Mouse (Mus musculus): ENCODE results near the gene Kcnq1. TPM values are rescaled to one million over a fixed set of nuclear protein-coding genes. Genes with fewer than 3 reads are reported as not detected.

The Kcnq1 gene
- total RNA-seq, 2 experiments from 2014 or later = 0.89 to 1.3 TPM

DNA sequence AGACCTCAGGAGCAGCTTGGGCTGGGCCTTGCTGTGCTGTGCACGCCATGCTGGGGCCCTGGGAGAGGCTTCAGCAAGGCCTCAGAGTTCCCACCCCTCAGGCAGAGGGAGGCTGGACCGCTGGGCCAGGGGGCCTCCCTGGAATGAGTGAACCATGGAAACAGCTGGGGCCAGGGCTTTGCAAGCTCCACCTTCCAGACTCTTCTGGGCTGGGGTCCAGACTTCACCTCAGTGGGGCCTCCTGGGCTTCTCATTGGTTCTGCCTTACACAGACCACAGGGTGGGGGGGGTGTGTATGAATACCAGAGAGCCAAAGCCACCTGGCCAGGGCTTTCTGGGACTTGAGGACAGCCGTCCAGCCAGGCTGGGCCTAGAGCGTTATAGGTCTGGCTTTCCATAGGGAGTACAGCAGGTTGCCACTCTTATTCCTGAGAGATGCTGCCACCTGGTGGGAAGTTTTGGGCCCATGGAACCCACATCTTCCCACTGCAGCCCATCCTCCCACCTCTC, 19.0 kb upstream of the Kcnq1 start:
- peak in 1 of 2 experiments; percentile 45 for DNase-seq (ENCODE audit: extremely low spot score in 1 of 2, low spot score in 1 of 2)

DNA sequence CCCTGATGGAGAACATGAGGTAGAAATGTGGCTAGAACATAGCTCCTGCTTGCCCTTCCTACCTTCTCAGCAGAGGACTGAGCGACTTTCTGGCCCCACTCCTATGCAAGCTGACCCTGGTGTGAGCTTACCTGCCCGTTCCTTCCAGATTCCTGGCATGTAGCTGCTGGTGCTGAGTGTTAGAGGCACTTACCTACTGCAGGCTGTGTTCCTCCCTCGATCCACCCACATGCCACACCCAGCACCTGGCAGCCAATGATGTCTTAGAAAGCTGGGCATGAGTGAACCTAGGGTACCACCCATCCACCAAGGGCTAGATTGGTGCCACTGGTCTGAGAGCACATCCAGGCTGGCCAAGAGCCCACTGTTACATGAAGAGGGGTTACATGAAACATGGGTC, 12.3 kb upstream of the Kcnq1 start:
- DNase-seq (ENCODE audit: extremely low spot score in 1 of 2, low spot score in 1 of 2) = no peak

DNA sequence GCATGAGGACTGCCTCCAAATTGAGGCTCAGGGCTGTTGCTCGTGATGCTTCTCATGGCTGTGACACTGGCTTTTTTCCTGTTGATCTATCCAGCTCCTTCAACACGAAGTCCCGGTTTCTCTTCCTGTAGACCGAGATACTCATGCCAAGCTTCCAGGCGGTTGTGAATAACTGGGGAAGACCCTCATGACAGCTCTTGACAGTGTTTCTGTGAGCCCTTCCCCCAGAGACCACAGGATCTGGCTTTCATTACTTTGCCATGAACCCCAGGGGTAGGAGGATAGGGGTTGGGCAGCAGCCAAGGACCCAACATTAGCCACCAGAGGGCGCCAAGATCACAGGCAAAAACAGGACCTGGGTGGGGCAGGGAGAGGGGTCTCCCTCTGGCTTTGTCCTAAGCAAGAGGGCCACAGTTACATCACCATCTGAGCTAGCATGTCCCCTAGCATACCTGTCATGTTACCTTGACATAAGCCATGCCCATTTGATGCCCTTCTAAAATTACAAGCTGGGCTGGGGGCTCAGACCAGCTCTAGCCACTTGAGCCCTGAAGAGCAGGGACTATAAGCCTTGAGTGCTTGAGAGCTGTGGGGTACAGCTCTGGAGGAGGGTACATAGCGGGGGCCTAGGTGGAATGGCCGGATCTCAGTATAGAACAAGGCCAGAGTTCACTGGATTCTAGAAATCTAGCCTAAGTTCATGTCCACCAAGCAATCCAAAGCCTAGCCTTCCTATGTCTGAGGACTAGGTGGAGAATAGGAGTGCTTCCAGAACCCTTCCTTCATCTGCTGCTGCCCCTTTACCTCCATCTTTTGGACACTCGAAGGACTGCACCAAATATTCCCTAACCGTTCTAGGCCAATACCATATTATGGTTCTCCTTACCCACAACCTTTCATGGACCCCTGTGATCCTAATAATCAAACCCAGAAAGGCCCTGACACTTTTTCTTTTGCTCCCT, 11.3 kb upstream of the Kcnq1 start, which contains the start of gene Trpm5:
Trpm5 (minus strand) TSS at position 51 of the 962 bp plus-strand sequence.
- DNase-seq (ENCODE audit: extremely low spot score in 1 of 2, low spot score in 1 of 2) = peak; percentile 39 to 78

DNA sequence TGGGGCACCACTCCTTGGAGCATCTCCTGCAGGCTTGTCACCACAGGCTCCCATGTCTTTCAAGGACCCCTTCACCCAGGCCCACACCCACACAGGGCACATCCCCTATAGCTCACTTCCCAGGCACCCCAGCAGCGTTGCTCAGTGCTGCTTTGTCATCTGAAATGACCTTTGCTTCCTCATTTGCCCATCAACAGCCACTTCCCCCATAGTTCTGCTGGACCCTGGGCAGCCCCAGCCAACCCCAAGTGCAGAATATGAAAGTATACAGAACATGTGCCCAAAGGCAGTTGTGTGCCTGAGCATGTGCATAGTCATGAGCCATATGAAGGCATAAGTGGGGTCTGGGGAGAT, 10.6 kb upstream of the Kcnq1 start:
- DNase-seq (ENCODE audit: extremely low spot score in 1 of 2, low spot score in 1 of 2) = no peak

DNA sequence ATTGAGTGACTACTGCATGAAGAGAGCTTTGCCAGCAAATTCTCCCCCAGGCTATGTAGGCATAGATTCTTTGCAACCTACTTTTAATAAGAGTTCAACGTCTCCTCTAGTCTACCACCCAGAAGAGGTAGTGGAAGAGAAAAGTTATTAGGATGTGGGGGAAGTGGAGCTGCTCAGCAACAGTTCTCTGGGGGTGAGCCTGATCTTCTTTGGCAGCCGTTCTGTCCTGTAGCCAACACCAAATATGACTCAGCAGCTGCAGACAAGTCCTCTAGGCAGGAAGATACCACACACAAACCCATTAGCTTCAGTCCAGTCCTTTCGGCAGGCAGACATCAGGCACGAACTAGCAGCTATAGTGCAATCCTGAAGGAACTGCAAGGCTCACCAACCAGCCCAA, 5.4 kb upstream of the Kcnq1 start:
- DNase-seq (ENCODE audit: extremely low spot score in 1 of 2, low spot score in 1 of 2) = no peak

DNA sequence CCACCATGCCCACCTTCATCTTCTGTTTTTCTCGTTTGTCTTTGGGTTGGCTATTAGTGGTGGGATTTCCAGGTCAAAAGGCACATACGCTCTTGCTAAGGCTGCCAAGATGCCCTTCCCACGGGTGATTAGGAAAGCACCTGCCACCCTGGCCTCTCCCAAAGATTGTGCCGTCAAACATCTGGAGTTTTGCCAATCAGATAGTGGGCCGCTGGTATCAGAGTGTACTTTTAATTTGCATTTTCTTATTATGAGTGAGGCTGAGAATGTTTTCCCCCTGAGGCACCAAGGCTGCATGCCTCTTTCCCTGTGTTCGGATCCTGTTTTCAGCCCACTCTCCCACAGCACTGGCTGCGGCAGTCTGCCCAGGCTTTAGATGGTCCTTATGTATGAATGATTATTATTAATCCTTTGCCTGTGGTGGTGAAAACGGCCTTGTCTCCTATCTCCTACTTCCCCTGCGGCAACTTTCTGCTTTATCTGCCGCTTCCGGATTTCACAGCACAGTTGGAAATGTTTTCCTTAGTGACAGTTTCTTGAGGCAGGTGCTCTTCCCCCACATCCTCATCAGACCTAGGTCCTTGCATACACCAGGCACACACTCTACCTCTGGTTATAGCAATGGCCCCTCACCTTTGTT, 784 bp upstream of the Kcnq1 start:
- no peak for DNase-seq (ENCODE audit: extremely low spot score in 1 of 2, low spot score in 1 of 2)

DNA sequence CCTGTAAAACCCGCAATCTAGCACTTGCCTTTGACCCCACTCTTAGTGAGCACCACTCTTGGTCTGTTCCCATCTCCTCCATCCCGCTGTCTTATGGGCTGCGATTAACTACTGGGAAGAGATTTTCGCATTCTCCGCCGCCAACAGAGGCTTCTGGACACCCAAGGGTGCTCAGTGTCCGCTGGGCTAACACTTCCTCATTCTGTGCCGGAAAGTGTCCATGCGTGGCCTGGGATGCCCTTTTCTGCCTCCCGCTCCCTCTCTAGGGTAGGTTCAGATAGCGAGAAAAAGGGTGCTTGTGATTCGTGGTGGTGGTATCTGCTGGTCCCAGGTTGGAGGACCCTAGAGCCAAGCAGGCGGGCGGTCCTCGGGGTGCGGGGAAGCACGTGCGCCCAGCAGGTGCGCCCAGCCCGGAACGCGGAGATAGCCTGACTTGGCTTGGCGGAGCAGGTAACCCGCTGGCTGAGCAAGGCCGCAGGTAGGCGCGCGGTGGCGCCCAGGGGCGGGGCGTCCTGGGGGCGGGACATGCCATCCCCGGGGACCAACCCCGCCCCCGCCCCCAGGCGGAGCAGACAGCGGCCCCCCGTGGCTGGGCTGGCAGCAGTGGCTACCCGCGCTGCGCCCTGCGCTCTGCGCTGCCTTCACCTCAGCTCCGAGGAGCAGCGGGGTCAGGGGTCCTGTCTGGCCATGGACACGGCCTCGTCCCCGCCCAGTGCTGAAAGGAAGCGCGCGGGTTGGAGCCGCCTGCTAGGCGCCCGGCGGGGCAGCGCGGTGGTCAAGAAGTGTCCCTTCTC, 707 bp downstream of the Kcnq1 start:
- DNase-seq (ENCODE audit: extremely low spot score in 1 of 2, low spot score in 1 of 2) = no peak

DNA sequence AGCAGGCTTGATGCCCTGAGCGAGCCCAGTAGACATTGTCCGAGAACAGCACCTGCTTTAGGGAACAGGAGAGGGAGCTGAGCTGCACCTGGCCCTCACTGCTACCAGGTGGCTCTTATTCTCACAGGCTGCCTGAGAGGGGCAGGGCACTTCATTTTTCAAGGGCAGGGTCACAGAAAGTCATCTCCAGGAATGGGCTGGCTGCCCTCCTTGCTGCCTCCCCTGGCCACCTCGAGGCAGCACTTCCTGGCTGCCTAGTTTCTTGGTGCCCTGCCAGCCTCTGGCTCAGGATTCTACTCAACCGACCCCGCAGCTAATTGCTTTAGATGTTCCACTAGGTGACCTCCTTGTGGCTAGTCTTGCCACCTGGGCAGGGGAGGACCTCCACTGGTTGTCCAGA, 2.0 kb downstream of the Kcnq1 start:
- no peak for DNase-seq (ENCODE audit: extremely low spot score in 1 of 2, low spot score in 1 of 2)

DNA sequence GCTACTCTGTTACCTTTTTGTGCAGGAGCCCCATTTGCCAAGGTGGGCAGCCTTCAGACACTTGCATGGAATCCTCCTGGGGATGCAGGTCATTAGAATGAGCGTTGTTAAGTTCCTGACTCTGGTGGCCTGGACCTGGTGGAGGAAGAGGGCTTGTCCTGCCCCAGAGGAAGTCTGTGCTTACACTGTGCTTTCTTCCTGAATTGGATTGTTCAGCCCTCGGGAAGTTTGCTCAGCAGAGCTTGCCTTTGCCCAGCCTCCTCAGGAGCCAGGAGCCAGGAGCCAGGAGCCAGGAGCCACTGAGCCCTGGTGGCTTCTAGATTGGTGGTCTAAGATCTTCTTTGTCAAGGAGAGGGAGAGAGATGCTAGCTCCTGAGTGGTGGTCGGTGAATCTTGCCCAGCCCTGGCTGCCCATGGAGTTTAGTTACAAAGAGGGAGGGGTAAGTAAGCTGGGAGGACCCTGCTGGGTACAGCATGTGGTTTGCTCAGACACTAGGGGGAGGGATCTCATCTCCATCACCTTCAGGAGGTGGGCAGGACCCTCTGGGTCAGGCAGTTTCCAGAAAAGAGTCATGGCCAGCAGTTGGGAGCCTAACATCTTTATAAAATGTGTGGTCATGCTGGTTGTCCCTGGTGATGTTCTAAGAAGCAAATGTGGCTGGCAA, 3.0 kb downstream of the Kcnq1 start:
- DNase-seq (ENCODE audit: extremely low spot score in 1 of 2, low spot score in 1 of 2) = no peak

DNA sequence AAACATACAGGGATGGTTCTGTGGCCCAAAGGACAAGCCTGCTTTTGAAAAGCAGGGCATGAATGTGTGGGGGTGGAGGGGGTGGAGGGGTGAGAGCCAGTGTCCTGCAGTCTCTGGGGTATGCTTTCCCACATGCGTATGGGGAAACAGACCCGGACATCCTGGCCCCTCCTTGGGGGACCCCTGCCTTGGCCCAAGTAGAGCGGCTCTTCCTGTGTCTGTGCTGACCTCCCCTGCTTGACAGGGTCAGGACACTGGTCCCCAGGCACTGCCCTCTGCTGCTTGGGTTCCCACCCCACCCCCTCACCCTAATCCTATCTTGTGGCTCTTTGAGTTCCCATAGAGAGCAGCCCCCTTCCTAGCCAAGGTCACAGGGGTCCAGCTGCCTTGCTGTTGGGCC, 3.5 kb downstream of the Kcnq1 start:
- DNase-seq (ENCODE audit: extremely low spot score in 1 of 2, low spot score in 1 of 2) = no peak

DNA sequence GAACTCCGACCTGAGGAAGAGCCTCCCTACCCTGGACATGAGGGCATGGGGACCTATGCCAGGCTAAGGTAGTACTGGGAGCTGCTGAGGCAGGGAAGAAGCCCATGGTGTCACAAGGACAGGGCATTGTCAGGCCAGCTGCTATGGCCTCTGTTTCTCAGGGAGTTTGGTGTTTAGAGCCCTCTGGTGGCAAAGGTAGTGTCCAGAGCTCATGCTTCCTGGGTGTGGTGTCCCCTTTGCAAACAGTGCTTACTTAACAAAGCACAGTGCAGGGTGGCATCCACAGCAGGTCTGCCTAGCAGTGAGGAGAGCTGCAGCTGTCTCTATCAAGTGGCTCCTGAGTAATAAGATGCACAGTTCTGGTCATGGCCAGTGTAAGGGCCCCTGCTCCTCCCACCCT, 4.6 kb downstream of the Kcnq1 start:
- no peak for DNase-seq (ENCODE audit: extremely low spot score in 1 of 2, low spot score in 1 of 2)

DNA sequence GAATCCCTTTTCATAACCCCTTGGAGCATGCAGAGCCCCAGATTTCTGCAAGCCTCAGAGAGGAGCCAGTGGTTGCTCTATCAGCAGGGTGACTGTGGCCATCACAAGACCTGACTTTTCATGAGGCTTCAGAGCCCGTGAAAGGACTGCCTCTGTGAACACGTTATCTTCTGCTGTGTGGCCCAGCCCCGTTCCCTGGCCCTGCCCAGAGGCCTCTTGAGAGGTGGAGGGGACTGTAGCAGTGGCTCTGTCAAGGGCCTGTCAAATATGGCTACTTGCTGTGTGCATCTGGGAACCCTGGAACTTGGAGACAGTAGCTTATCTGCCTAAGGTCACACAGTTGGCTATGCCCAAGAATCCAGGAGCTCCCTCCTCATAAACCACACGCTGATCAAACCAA, 5.6 kb downstream of the Kcnq1 start:
- DNase-seq (ENCODE audit: extremely low spot score in 1 of 2, low spot score in 1 of 2) = no peak

DNA sequence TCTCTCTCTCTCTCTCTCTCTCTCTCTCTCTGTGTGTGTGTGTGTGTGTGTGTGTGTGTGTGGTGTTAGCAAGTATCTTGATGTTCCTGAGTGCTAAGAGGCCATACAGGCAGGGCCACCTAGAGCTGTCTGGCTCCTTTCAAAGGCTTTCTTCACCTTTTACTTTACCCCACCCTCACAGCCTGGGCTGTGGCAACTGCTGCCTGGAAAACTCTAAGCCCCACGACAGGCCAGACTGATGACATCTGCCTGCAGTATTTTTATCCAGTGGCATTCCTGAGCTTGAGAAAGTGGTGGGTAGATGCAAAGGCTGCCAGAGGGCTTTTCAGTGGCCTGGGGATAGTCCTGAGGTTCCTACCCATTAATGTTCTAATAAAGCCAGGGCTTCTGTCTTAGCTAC, 6.2 kb downstream of the Kcnq1 start:
- no peak for DNase-seq (ENCODE audit: extremely low spot score in 1 of 2, low spot score in 1 of 2)

DNA sequence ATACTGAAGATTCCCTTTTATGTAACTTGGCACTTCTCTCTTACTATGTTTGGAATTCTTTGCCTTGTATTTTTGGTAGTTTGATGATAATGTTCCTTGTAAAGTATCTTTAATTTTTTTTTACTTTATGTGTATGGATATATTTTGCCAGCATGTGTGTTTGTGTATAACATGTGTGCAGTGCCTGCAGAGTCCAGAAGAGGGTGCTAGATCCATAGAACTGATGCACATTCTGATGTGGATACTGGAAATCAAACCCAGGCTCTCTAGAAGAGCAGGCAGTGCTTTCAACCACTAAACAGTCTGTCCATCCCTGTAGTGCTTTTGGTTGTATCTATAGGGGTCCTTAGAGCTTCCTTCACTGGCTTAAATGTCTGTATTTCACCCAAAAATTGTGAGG, 8.6 kb downstream of the Kcnq1 start:
- DNase-seq (ENCODE audit: extremely low spot score in 1 of 2, low spot score in 1 of 2) = no peak

DNA sequence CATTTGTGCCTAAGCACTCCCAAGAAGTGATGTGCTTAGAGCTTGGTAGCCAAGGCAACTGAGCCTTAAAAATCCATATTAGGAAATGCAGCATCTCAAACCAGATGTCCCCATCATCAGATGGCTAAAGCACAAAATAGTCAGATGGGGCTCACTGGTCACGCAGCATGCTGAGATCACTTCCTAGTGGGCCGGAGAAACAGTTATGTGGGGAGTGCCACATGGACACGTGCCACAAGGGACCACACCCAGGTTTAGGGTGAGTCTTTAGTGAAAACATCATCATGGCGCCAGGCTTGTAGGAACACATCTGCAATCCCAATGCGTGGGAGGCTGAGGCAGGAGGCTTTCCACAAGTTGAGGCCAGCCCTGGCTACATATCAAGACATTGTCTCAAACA, 10.4 kb downstream of the Kcnq1 start:
- DNase-seq (ENCODE audit: extremely low spot score in 1 of 2, low spot score in 1 of 2) = no peak

DNA sequence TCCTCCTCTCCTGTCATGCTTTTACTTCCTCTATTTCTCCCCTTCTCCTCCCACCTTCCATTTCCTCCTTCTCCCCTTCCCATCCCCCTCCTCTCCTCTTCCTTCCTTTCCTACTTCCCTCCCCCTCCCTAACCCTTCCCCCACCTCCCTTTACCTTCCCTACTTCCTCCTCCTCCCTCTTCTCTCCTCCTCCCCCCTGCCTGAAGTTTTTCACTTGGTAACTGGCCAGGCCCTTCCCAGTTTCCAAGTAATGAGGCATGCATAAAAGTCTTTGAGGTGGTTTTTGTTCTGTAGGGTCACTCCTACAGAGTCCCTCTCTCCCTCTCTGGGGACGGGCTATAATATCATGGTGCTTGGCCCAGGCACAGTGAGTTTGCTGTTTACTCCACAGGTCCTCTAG, 13.2 kb downstream of the Kcnq1 start:
- DNase-seq (ENCODE audit: extremely low spot score in 1 of 2, low spot score in 1 of 2) = no peak

DNA sequence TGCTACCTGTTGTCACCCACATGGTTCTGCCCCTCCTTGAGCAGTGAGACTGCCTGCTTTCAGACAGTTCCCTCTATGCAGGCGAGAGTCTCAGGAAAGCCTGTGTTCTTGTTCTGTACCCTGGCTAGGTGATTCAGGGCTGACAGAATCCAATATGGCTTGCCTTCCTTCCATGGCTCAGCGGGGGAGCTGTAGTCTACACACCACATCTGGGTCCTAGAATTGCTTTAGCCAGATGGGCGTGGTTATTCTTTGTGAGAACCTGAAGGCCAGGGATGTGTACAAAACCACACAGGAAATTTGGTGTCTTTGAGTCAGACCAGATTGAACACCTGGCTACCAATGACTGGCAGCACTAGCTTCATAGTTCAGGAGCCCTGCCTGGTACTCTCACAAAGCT, 13.7 kb downstream of the Kcnq1 start:
- DNase-seq (ENCODE audit: extremely low spot score in 1 of 2, low spot score in 1 of 2) = no peak

DNA sequence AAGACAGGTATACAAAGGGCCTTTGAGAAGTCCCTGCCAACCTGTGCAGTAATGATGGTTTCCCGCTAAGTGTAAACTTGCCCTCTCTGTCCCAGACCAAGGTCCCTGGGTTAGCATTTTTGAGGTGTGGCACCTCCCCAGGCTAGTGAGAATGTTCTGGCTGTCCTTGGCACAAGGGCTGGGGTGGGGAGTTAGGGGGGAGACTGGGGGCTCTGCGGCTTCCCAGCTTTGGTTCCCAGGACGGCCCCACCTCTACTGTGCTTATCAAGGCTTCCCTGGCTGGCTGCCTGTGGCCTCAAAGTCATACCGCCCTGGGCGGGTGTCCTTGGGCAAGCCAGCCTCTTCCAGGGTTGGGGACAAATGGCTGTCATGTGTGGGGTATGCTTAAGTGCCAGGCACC, 16.0 kb downstream of the Kcnq1 start:
- no peak for DNase-seq (ENCODE audit: extremely low spot score in 1 of 2, low spot score in 1 of 2)

DNA sequence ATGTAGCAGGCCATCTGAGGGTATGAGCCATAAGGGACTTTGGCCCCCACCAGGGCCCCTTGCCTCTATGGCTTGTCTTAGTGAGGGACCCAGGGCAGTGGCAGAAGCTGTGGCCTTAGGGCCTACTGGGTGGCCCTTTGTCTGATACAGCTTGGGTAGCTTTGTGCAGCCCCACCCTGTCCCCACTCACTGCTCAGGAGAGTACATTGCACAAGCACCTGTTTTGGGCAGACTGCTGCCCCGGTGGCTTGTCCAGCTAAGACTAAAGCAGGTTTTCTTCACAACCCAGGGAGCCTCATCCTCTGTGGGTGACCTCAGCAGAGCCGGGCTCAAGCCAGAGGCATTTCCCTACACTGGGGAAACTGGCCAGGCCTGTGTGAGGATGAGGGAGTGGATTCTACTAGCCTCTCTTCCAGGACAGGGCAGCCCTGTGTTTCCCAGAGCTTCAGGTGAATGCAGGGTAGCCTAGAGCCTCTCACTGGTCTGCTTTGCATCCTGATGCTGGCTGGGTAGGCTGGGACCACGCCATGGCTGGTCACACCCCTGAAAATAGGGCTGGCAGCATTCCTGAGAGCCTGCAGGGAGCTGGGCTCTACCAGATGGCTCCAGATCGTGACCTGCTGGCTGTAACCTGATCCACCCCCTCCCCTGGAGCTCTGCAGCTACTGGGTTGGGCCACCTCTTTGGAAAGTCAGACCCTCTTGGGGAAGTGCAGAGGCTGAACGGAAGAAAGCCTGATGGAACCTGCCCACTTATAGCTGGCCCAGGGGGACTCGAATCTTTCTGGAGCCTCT, 17.9 kb downstream of the Kcnq1 start:
- DNase-seq (ENCODE audit: extremely low spot score in 1 of 2, low spot score in 1 of 2) = no peak

DNA sequence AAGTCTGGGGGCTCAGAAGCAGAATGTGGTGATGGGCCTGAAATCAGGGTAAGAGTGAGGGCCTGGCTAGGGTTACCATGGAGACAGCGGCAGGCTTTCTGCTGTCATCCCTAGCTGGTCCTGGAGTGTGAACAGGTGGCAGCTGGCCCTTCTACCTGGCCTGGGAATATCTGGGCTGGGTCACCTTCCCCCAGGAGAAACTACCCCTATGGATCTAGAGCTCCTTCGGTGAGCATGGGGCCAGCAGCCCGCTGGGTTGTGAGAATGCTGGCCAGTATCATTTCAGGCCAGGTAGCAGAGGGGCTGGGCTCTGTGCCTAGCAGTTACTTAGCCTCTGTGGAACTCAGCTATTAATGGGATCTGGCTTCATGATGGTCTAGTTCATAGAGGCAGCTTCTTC, 18.7 kb downstream of the Kcnq1 start:
- no peak for DNase-seq (ENCODE audit: extremely low spot score in 1 of 2, low spot score in 1 of 2)

Measured in layer of hippocampus, postnatal 25 days (tissue).